Mouse (Mus musculus): Measurements from ENCODE around the gene Gm20388. TPM values are rescaled to one million over a fixed set of nuclear protein-coding genes. Genes with fewer than 3 reads are reported as not detected.
A peak's percentile ranks its signal among the peaks of the same experiment; 100 is the strongest.

The Gm20388 gene
- polyA plus RNA-seq, 1 experiment = 28.1 TPM

GRCm38 (mm10) chr8:120291650-120292049, 381.0 kb downstream of the Gm20388 start:
- Histone ChIP-seq H3K27ac (ENCODE audit: insufficient read depth, low read length) (no peak overlapping the region), H3K9ac (ENCODE audit: low read depth, poor library complexity, severe bottlenecking) (no peak overlapping the region)

GRCm38 (mm10) chr8:120292316-120293107, 381.9 kb downstream of the Gm20388 start:
- H3K27ac ChIP-seq (ENCODE audit: insufficient read depth, low read length) = no peak overlapping the region
- no peaks in the 10 kb centered on the region for H3K4me1 ChIP-seq (ENCODE audit: control insufficient read depth, insufficient read depth, low read length)
- no peaks in the 10 kb centered on the region for H3K36me3 ChIP-seq (ENCODE audit: control insufficient read depth, insufficient read depth, low read length, poor library complexity, severe bottlenecking)
- no peaks in the 10 kb centered on the region for H3K9me3 ChIP-seq (replicated peaks; ENCODE audit: control insufficient read depth, insufficient read depth, low read length, poor library complexity, severe bottlenecking)
- TF ChIP-seq EP300 (IDR thresholded peaks at IDR 0.05; ENCODE audit: insufficient read depth, low read depth, low read length) = no peak
- no peaks in the 10 kb centered on the region for H3K27me3 ChIP-seq (ENCODE audit: control insufficient read depth, insufficient read depth, low read length, poor library complexity, severe bottlenecking)
- no peak overlapping the region for H3K4me3 ChIP-seq (ENCODE audit: low read depth, low read length)
- no peak overlapping the region for H3K9ac ChIP-seq (ENCODE audit: low read depth, poor library complexity, severe bottlenecking)

More at GRCm38 (mm10) chr8:120291650-120292049, 381.0 kb downstream of the Gm20388 start:
- no peaks in the 10 kb centered on the region for H3K27me3 ChIP-seq (ENCODE audit: control insufficient read depth, insufficient read depth, low read length, poor library complexity, severe bottlenecking)
- no peak overlapping the region for H3K4me3 ChIP-seq (ENCODE audit: low read depth, low read length)
- no peak for TF ChIP-seq POLR2A (IDR thresholded peaks at IDR 0.05; ENCODE audit: insufficient read depth, low read length)
- TF ChIP-seq EP300 (IDR thresholded peaks at IDR 0.05; ENCODE audit: insufficient read depth, low read depth, low read length) = no peak
- TF ChIP-seq CTCF (IDR thresholded peaks at IDR 0.05; ENCODE audit: low read depth, low read length) = no peak
- H3K9me3 ChIP-seq (replicated peaks; ENCODE audit: control insufficient read depth, insufficient read depth, low read length, poor library complexity, severe bottlenecking) = no peaks in the 10 kb centered on the region
- H3K36me3 ChIP-seq (ENCODE audit: control insufficient read depth, insufficient read depth, low read length, poor library complexity, severe bottlenecking) = no peaks in the 10 kb centered on the region
- H3K4me1 ChIP-seq (ENCODE audit: control insufficient read depth, insufficient read depth, low read length) = no peaks in the 10 kb centered on the region

GRCm38 (mm10) chr8:120293421-120294357, 383.0 kb downstream of the Gm20388 start:
- Histone ChIP-seq H3K9me3 (replicated peaks; ENCODE audit: control insufficient read depth, insufficient read depth, low read length, poor library complexity, severe bottlenecking) (no peaks in the 10 kb centered on the region), H3K4me3 (ENCODE audit: low read depth, low read length) (no peak overlapping the region), H3K4me1 (ENCODE audit: control insufficient read depth, insufficient read depth, low read length) (no peaks in the 10 kb centered on the region), H3K36me3 (ENCODE audit: control insufficient read depth, insufficient read depth, low read length, poor library complexity, severe bottlenecking) (no peaks in the 10 kb centered on the region), H3K27ac (ENCODE audit: insufficient read depth, low read length) (no peak overlapping the region), H3K27me3 (ENCODE audit: control insufficient read depth, insufficient read depth, low read length, poor library complexity, severe bottlenecking) (no peaks in the 10 kb centered on the region), H3K9ac (ENCODE audit: low read depth, poor library complexity, severe bottlenecking) (no peak overlapping the region)
- TF ChIP-seq EP300 (IDR thresholded peaks at IDR 0.05; ENCODE audit: insufficient read depth, low read depth, low read length) (no peak), POLR2A (IDR thresholded peaks at IDR 0.05; ENCODE audit: insufficient read depth, low read length) (no peak), CTCF (IDR thresholded peaks at IDR 0.05; ENCODE audit: low read depth, low read length) (no peak)

GRCm38 (mm10) chr8:120294982-120295870, 384.6 kb downstream of the Gm20388 start:
- Histone ChIP-seq H3K27me3 (ENCODE audit: control insufficient read depth, insufficient read depth, low read length, poor library complexity, severe bottlenecking) (no peaks in the 10 kb centered on the region), H3K36me3 (ENCODE audit: control insufficient read depth, insufficient read depth, low read length, poor library complexity, severe bottlenecking) (no peaks in the 10 kb centered on the region), H3K4me3 (ENCODE audit: low read depth, low read length) (peak overlapping the region; percentile 44), H3K9ac (ENCODE audit: low read depth, poor library complexity, severe bottlenecking) (no peak overlapping the region), H3K27ac (ENCODE audit: insufficient read depth, low read length) (no peak overlapping the region), H3K9me3 (replicated peaks; ENCODE audit: control insufficient read depth, insufficient read depth, low read length, poor library complexity, severe bottlenecking) (no peaks in the 10 kb centered on the region), H3K4me1 (ENCODE audit: control insufficient read depth, insufficient read depth, low read length) (no peaks in the 10 kb centered on the region)
- TF ChIP-seq POLR2A (IDR thresholded peaks at IDR 0.05; ENCODE audit: insufficient read depth, low read length) = no peak
- no peak for TF ChIP-seq EP300 (IDR thresholded peaks at IDR 0.05; ENCODE audit: insufficient read depth, low read depth, low read length)
- TF ChIP-seq CTCF (IDR thresholded peaks at IDR 0.05; ENCODE audit: low read depth, low read length) = no peak

- Histone ChIP-seq H3K9ac (ENCODE audit: low read depth, poor library complexity, severe bottlenecking) (no peak overlapping the region), H3K4me3 (ENCODE audit: low read depth, low read length) (no peak overlapping the region), H3K4me1 (ENCODE audit: control insufficient read depth, insufficient read depth, low read length) (no peaks in the 10 kb centered on the region), H3K36me3 (ENCODE audit: control insufficient read depth, insufficient read depth, low read length, poor library complexity, severe bottlenecking) (no peaks in the 10 kb centered on the region), H3K9me3 (replicated peaks; ENCODE audit: control insufficient read depth, insufficient read depth, low read length, poor library complexity, severe bottlenecking) (no peaks in the 10 kb centered on the region), H3K27me3 (ENCODE audit: control insufficient read depth, insufficient read depth, low read length, poor library complexity, severe bottlenecking) (no peaks in the 10 kb centered on the region), H3K27ac (ENCODE audit: insufficient read depth, low read length) (no peak overlapping the region)
- TF ChIP-seq EP300 (IDR thresholded peaks at IDR 0.05; ENCODE audit: insufficient read depth, low read depth, low read length) = no peak
- no peak for TF ChIP-seq CTCF (IDR thresholded peaks at IDR 0.05; ENCODE audit: low read depth, low read length)
- TF ChIP-seq POLR2A (IDR thresholded peaks at IDR 0.05; ENCODE audit: insufficient read depth, low read length) = no peak
Observed at GRCm38 (mm10) chr8:120297000-120297399, 386.4 kb downstream of the Gm20388 start.

Data from ES-Bruce4 (cell line).